Mouse (Mus musculus) CH12.LX (cell line): ENCODE data around the gene Cd164. TPM values are rescaled to one million over a fixed set of nuclear protein-coding genes. Genes with fewer than 3 reads are reported as not detected.

ENCODE experiments used
- DNase-seq: peaks from one replicate; pipeline ENCODE4 v3.0.0-alpha.2; 2013; ENCODE audit errors: extremely low read depth
- H3K27ac ChIP-seq: 2 replicates; pipeline ENCODE4 v1.5.1; 2012; ENCODE audit warnings: low read depth, mild to moderate bottlenecking, control low read depth, moderate library complexity; ENCODE audit not compliant: insufficient read depth
- H3K27me3 ChIP-seq: replicated peaks from 2 replicates; pipeline ENCODE3; 2012; ENCODE audit warnings: inconsistent platforms
- H3K36me3 ChIP-seq, 2 experiments: replicated peaks in 1 of 2; 2 replicates each; pipeline versions ENCODE3 to v1.6.1; 2012; ENCODE audit warnings: inconsistent platforms in 1 of 2, low read length in 1 of 2, mild to moderate bottlenecking in 1 of 2, mixed read lengths in 1 of 2, moderate library complexity in 1 of 2; ENCODE audit not compliant: control insufficient read depth in 1 of 2, insufficient read depth in 1 of 2
- H3K4me1 ChIP-seq, 2 experiments: 2 replicates each; pipeline ENCODE4 v1.6.1; 2012; ENCODE audit warnings: inconsistent platforms in 1 of 2, moderate library complexity in 1 of 2; ENCODE audit not compliant: insufficient read depth in 2 of 2, control insufficient read depth in 1 of 2
- H3K4me2 ChIP-seq: 2 replicates; pipeline ENCODE4 v1.6.1; 2012; ENCODE audit warnings: low read depth, mild to moderate bottlenecking, control low read depth; ENCODE audit not compliant: poor library complexity, insufficient read depth, severe bottlenecking
- H3K4me3 ChIP-seq, 3 experiments: fragments of 150-350 bp in 1 of 3; sonication (generic) in 1 of 3; replicated peaks in 1 of 3; 2 replicates each; pipeline versions ENCODE3 to v1.5.1; 2011 to 2012; ENCODE audit warnings: low read depth in 2 of 3, low read length in 2 of 3, mild to moderate bottlenecking in 2 of 3, moderate library complexity in 2 of 3, control low read depth in 1 of 3, improper control_type of control experiment in 1 of 3, inconsistent platforms in 1 of 3, mixed read lengths in 1 of 3; ENCODE audit not compliant: poor library complexity in 1 of 3
- H3K79me2 ChIP-seq: replicated peaks from 2 replicates; pipeline ENCODE4 v1.6.1; 2012; ENCODE audit warnings: mild to moderate bottlenecking, moderate library complexity; ENCODE audit not compliant: control insufficient read depth, poor library complexity, insufficient read depth, severe bottlenecking; ENCODE audit errors: extremely low read depth
- H3K9ac ChIP-seq: 2 replicates; pipeline ENCODE4 v1.6.1; 2012; ENCODE audit warnings: low read depth, mild to moderate bottlenecking, control low read depth, moderate library complexity; ENCODE audit not compliant: insufficient read depth
- H3K9me3 ChIP-seq: replicated peaks from 2 replicates; pipeline ENCODE3; 2012; ENCODE audit warnings: low read length, inconsistent platforms, mixed read lengths
- BHLHE40 ChIP-seq: IDR thresholded peaks from 2 replicates; pipeline ENCODE4 v1.6.1; 2011; ENCODE audit warnings: mild to moderate bottlenecking, low read depth, low read length, improper control_type of control experiment
- CHD2 ChIP-seq: IDR thresholded peaks from 2 replicates; pipeline ENCODE4 v1.6.1; 2011; ENCODE audit warnings: low read length, improper control_type of control experiment
- ELF1 ChIP-seq: IDR thresholded peaks from 2 replicates; pipeline ENCODE4 v1.6.1; 2014; ENCODE audit warnings: low read depth, mild to moderate bottlenecking, inconsistent platforms, low read length, improper control_type of control experiment
- EP300 ChIP-seq: IDR thresholded peaks from 2 replicates; pipeline ENCODE4 v1.6.1; 2011; ENCODE audit warnings: low read length, improper control_type of control experiment
- GABPA ChIP-seq: IDR thresholded peaks from 2 replicates; pipeline ENCODE4 v1.6.1; 2012; ENCODE audit warnings: low read depth, low read length, improper control_type of control experiment, inconsistent platforms; ENCODE audit not compliant: insufficient replicate concordance
- JUN ChIP-seq: IDR thresholded peaks from 2 replicates; pipeline ENCODE4 v1.6.1; 2011; ENCODE audit warnings: low read depth, mild to moderate bottlenecking, low read length, improper control_type of control experiment, moderate library complexity; ENCODE audit not compliant: insufficient read depth
- JUND ChIP-seq: conservative IDR thresholded peaks from 2 replicates; pipeline ENCODE4 v1.6.1; 2011; ENCODE audit warnings: low read depth, low read length, improper control_type of control experiment
- MXI1 ChIP-seq: IDR thresholded peaks from 2 replicates; pipeline ENCODE4 v1.6.1; 2011; ENCODE audit warnings: mild to moderate bottlenecking, low read depth, low read length, improper control_type of control experiment
- NELFE ChIP-seq: IDR thresholded peaks from 2 replicates; pipeline ENCODE4 v1.6.1; 2011; ENCODE audit warnings: low read depth, low read length, improper control_type of control experiment
- PAX5 ChIP-seq: IDR thresholded peaks from 2 replicates; pipeline ENCODE4 v1.6.1; 2012; ENCODE audit warnings: low read length, inconsistent platforms, mixed read lengths
- POLR2A ChIP-seq: IDR thresholded peaks from 2 replicates; pipeline ENCODE4 v1.6.1; 2011; ENCODE audit warnings: low read depth, mild to moderate bottlenecking, improper control_type of control experiment, low read length
- POLR2AphosphoS2 ChIP-seq: IDR thresholded peaks from 2 replicates; pipeline ENCODE4 v1.6.1; 2011; ENCODE audit warnings: low read depth, low read length, improper control_type of control experiment
- RAD21 ChIP-seq: IDR thresholded peaks from 2 replicates; pipeline ENCODE4 v1.6.1; 2011; ENCODE audit warnings: low read depth, mild to moderate bottlenecking, low read length, improper control_type of control experiment, moderate library complexity
- SIN3A ChIP-seq: IDR thresholded peaks from 2 replicates; pipeline ENCODE4 v1.6.1; 2012; ENCODE audit warnings: low read length, improper control_type of control experiment, inconsistent platforms
- USF2 ChIP-seq: conservative IDR thresholded peaks from 2 replicates; pipeline ENCODE4 v1.6.1; 2011; ENCODE audit warnings: low read depth, low read length, improper control_type of control experiment
- ZKSCAN1 ChIP-seq: IDR thresholded peaks from 2 replicates; pipeline ENCODE4 v1.6.1; 2012; ENCODE audit warnings: low read depth, inconsistent platforms, low read length, improper control_type of control experiment, borderline replicate concordance
- dilution Hi-C: fragments of 300-500 bp; cut with MboI; formaldehyde crosslinking; loops from 2 replicates; pipeline ENCODE4 v1.14.3; 2020; ENCODE audit warnings: low sequenced_read_pairs; ENCODE audit not compliant: extremely low pct_unique_long_range_greater_than_20kb, extremely low pct_ligation_motif_present
- in situ Hi-C: fragments of 300-500 bp; cut with MboI; formaldehyde crosslinking; loops from 3 replicates; pipeline ENCODE4 v1.14.3; 2019; ENCODE audit warnings: low sequenced_read_pairs, low pct_ligation_motif_present, low pct_unique_long_range_greater_than_20kb, mixed read lengths
- polyA plus RNA-seq: library from polyadenylated mRNA; unstranded; fragments of >175 nt; gene quantifications from 2 replicates; pipeline ENCODE4 v1.2.1, GENCODE M21; 2012; ENCODE audit warnings: low read depth; ENCODE audit not compliant: insufficient read length
- total RNA-seq, 2 experiments: library from RNA; depleted of rRNA; stranded (reverse); fragments of 300-350 nt in 1 of 2; fragments of >200 nt in 1 of 2; gene quantifications; 2 replicates each; pipeline ENCODE4 v1.2.3; 2012 to 2014

Gene Cd164
- total and polyA plus RNA-seq, 3 experiments = 41.0 to 191 (median 151) TPM

DNA sequence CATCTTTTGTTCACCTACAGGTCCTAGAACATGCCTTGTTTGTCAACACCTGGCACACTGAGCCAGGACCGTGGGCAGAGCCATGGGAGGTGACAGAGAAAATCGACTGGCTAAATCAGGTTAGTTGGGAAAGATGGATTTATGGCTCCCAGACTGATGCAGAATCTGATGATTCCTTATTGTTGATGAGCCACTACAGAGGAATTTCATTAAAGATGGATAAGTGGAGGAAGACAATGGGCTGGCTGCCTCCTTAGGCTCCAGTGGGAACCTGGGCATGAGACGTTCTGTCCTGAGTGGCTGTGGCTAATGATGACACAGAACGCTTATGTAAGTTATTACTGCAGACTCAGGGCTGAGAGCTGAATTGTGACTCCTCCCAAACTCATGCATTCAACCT lies 34.5 kb downstream of the Cd164 start:
- Histone ChIP-seq H3K9ac (no peak overlapping the region), H3K4me2 (no peak overlapping the region), H3K9me3 (peaks cover 8% of the 10 kb centered on the region), H3K36me3 (no peaks in the 10 kb centered on the region), H3K4me1 (peaks cover 4 to 39% of the 10 kb centered on the region in 2 experiments), H3K79me2 (no peaks in the 10 kb centered on the region), H3K27ac (no peak overlapping the region), H3K4me3 (no peak overlapping the region), H3K27me3 (no peaks in the 10 kb centered on the region)
- in situ Hi-C loops (no loop called here), dilution Hi-C loops (no loop called here)
- DNase-seq = no peak
- TF ChIP-seq CHD2 (no peak), POLR2AphosphoS2 (no peak), JUND (no peak), JUN (no peak), USF2 (no peak), BHLHE40 (no peak), NELFE (no peak), ELF1 (no peak), GABPA (no peak), ZKSCAN1 (no peak), PAX5 (no peak), EP300 (no peak)
- TF ChIP-seq, all 38 proteins: peak for 0

- TF ChIP-seq EP300 (peak; percentile 7; the same call in 1 of the 2 replicates), ZKSCAN1 (no peak)
- H3K4me1 ChIP-seq = peaks cover 4 to 39% of the 10 kb centered on the region in 2 experiments
- H3K4me2 ChIP-seq = no peak overlapping the region
- no peak overlapping the region for H3K4me3 ChIP-seq
- dilution Hi-C loops = no loop called here
- no peak overlapping the region for H3K27ac ChIP-seq
- no peak for DNase-seq
- H3K27me3 ChIP-seq = no peaks in the 10 kb centered on the region
- H3K9me3 ChIP-seq = peaks cover 5% of the 10 kb centered on the region
- in situ Hi-C loops = no loop called here
- H3K79me2 ChIP-seq = no peaks in the 10 kb centered on the region
- no peaks in the 10 kb centered on the region for H3K36me3 ChIP-seq
- H3K9ac ChIP-seq = no peak overlapping the region
These were observed 35.9 kb downstream of the Cd164 start for GRCm38 (mm10) chr10:41555081-41555480.

- H3K4me1 ChIP-seq = peaks cover 0 to 19% of the 10 kb centered on the region in 2 experiments; a peak in 3 of 4 replicates
- H3K36me3 ChIP-seq = no peaks in the 10 kb centered on the region
- no peaks in the 10 kb centered on the region for H3K79me2 ChIP-seq
- no peak overlapping the region for H3K4me3 ChIP-seq
- H3K9me3 ChIP-seq = peaks cover 17% of the 10 kb centered on the region
- H3K4me2 ChIP-seq = no peak overlapping the region
- no peak overlapping the region for H3K27ac ChIP-seq
- no peaks in the 10 kb centered on the region for H3K27me3 ChIP-seq
- no peak for TF ChIP-seq PAX5
- no peak for TF ChIP-seq POLR2A
- TF ChIP-seq RAD21 = no peak
- no peak for TF ChIP-seq JUND
- TF ChIP-seq MXI1 = no peak
- no peak for TF ChIP-seq SIN3A
- no peak for TF ChIP-seq JUN
- TF ChIP-seq, all 38 proteins: peak for 0
- in situ Hi-C loops = no loop called here
- H3K9ac ChIP-seq = no peak overlapping the region
- DNase-seq = no peak
- dilution Hi-C loops = no loop called here
These were observed 39.2 kb downstream of the Cd164 start for GRCm38 (mm10) chr10:41558401-41558800.
